Mouse (Mus musculus): ENCODE measurements around the gene Plekhg4.

Plekhg4 gene

GRCm38 (mm10) chr8:105373032-105373431 lies at the start of gene Plekhg4:
Gene Plekhg4, plus strand, starts transcription at chr8:105373274.
- in situ Hi-C loops (cut with MboI, MseI) = no loop called here

GRCm38 (mm10) chr8:105325641-105326093 lies 47.4 kb upstream of the Plekhg4 start:
- in situ Hi-C loops (cut with MboI, MseI) = loop anchor here (10.0 to 25.0 kb wide), 2 partner anchors 737 to 889 kb away; partner anchors contain the start of genes Nfatc3, Prmt7 and Slc7a6os

- in situ Hi-C loops (cut with MboI, MseI) = loop anchor here (10.0 to 25.0 kb wide), 2 partner anchors 736 to 889 kb away; partner anchors contain the start of genes Nfatc3, Prmt7 and Slc7a6os
Observed at GRCm38 (mm10) chr8:105326141-105326672, 46.9 kb upstream of the Plekhg4 start, which contains the start of the genes Lrrc29 and Tmem208. Gene Lrrc29, minus strand, starts transcription at chr8:105326278. Gene Tmem208, plus strand, starts transcription at chr8:105326354.

GRCm38 (mm10) chr8:105326968-105327367 lies 46.1 kb upstream of the Plekhg4 start:
- in situ Hi-C loops (cut with MboI, MseI) = loop anchor here (10.0 to 25.0 kb wide), 2 partner anchors 735 to 888 kb away; partner anchors contain the start of genes Nfatc3, Prmt7 and Slc7a6os

GRCm38 (mm10) chr8:105330325-105330724 lies 42.7 kb upstream of the Plekhg4 start:
- in situ Hi-C loops (cut with MboI, MseI) = loop anchor here (25.0 kb wide), 1 partner anchor 732 kb away; the partner anchor contains the start of gene Nfatc3

- in situ Hi-C loops (cut with MboI, MseI) = loop anchor here (25.0 kb wide), 1 partner anchor 731 kb away; the partner anchor contains the start of gene Nfatc3
Observed at GRCm38 (mm10) chr8:105331469-105331868, 41.6 kb upstream of the Plekhg4 start.

GRCm38 (mm10) chr8:105331931-105332330 lies 41.1 kb upstream of the Plekhg4 start:
- in situ Hi-C loops (cut with MboI, MseI) = loop anchor here (25.0 kb wide), 1 partner anchor 730 kb away; the partner anchor contains the start of gene Nfatc3

GRCm38 (mm10) chr8:105332523-105332922 lies 40.6 kb upstream of the Plekhg4 start:
- in situ Hi-C loops (cut with MboI, MseI) = loop anchor here (25.0 kb wide), 1 partner anchor 730 kb away; the partner anchor contains the start of gene Nfatc3

- in situ Hi-C loops (cut with MboI, MseI) = loop anchor here (25.0 kb wide), 1 partner anchor 726 kb away; the partner anchor contains the start of gene Nfatc3
Observed at GRCm38 (mm10) chr8:105336373-105337130, 36.5 kb upstream of the Plekhg4 start.

- in situ Hi-C loops (cut with MboI, MseI) = loop anchor here (25.0 kb wide), 1 partner anchor 723 kb away; the partner anchor contains the start of gene Nfatc3
Observed at GRCm38 (mm10) chr8:105338992-105339391, 34.1 kb upstream of the Plekhg4 start.

GRCm38 (mm10) chr8:105339886-105340635 lies 33.0 kb upstream of the Plekhg4 start:
- in situ Hi-C loops (cut with MboI, MseI) = loop anchor here (25.0 kb wide), 1 partner anchor 722 kb away; the partner anchor contains the start of gene Nfatc3

GRCm38 (mm10) chr8:105341399-105341798 lies 31.7 kb upstream of the Plekhg4 start:
- in situ Hi-C loops (cut with MboI, MseI) = loop anchor here (25.0 kb wide), 1 partner anchor 721 kb away; the partner anchor contains the start of gene Nfatc3

- in situ Hi-C loops (cut with MboI, MseI) = loop anchor here (25.0 kb wide), 1 partner anchor 720 kb away; the partner anchor contains the start of gene Nfatc3
Observed at GRCm38 (mm10) chr8:105342768-105343167, 30.3 kb upstream of the Plekhg4 start.

GRCm38 (mm10) chr8:105343791-105344574 lies 29.1 kb upstream of the Plekhg4 start:
- in situ Hi-C loops (cut with MboI, MseI) = loop anchor here (25.0 kb wide), 1 partner anchor 718 kb away; the partner anchor contains the start of gene Nfatc3

GRCm38 (mm10) chr8:105345061-105345975 lies 27.8 kb upstream of the Plekhg4 start:
- in situ Hi-C loops (cut with MboI, MseI) = loop anchor here (25.0 kb wide), 1 partner anchor 717 kb away; the partner anchor contains the start of gene Nfatc3

- in situ Hi-C loops (cut with MboI, MseI) = loop anchor here (25.0 kb wide), 1 partner anchor 715 kb away; the partner anchor contains the start of gene Nfatc3
Observed at GRCm38 (mm10) chr8:105346611-105347427, 26.3 kb upstream of the Plekhg4 start.

GRCm38 (mm10) chr8:105347428-105348221 lies 25.4 kb upstream of the Plekhg4 start, which contains the start of gene Fhod1:
Gene Fhod1, minus strand, starts transcription at chr8:105347953.
- in situ Hi-C loops (cut with MboI, MseI) = loop anchor here (25.0 kb wide), 1 partner anchor 715 kb away; the partner anchor contains the start of gene Nfatc3
